Mouse (Mus musculus): ENCODE results near the gene Pknox2. TPM values are rescaled to one million over a fixed set of nuclear protein-coding genes. Genes with fewer than 3 reads are reported as not detected.
A peak's percentile ranks its signal among the peaks of the same experiment; 100 is the strongest.

Gene Pknox2
- polyA plus RNA-seq, 1 experiment from 2014 or later, result 13.2 TPM

- H3K27me3 ChIP-seq (ENCODE audit: control insufficient read depth, insufficient read depth, low read length), result no peaks in the 10 kb centered on the region
- no peaks in the 10 kb centered on the region for H3K36me3 ChIP-seq (replicated peaks; ENCODE audit: control insufficient read depth, insufficient read depth, low read depth, low read length)
- no peak overlapping the region for H3K4me3 ChIP-seq (ENCODE audit: low read depth, low read length)
- DNase-seq (ENCODE audit: low spot score) (no peak), ATAC-seq (replicated peaks; ENCODE audit: insufficient number of reproducible peaks, low FRiP score, low TSS enrichment, low read depth) (no peak)
- H3K4me1 ChIP-seq (ENCODE audit: control insufficient read depth, insufficient read depth, low read length), result peaks cover 3% of the 10 kb centered on the region; the same call in 1 of the 2 replicates
- H3K27ac ChIP-seq (replicated peaks; ENCODE audit: low read depth, low read length), result no peak overlapping the region
- no peaks in the 10 kb centered on the region for H3K9me3 ChIP-seq (replicated peaks; ENCODE audit: control insufficient read depth, low read length)
- no peak overlapping the region for H3K9ac ChIP-seq (replicated peaks; ENCODE audit: low read length)
- WGBS, result 90% methylated on average over 3 of the region's 3 CpGs
- H3K4me2 ChIP-seq (ENCODE audit: low read depth, low read length), result no peak overlapping the region
Observed at GRCm38 (mm10) chr9:36999393-36999792, 147.8 kb downstream of the Pknox2 start.

- Histone ChIP-seq H3K36me3 (replicated peaks; ENCODE audit: control insufficient read depth, insufficient read depth, low read depth, low read length) (no peaks in the 10 kb centered on the region), H3K27ac (replicated peaks; ENCODE audit: low read depth, low read length) (no peak overlapping the region), H3K27me3 (ENCODE audit: control insufficient read depth, insufficient read depth, low read length) (no peaks in the 10 kb centered on the region), H3K4me2 (ENCODE audit: low read depth, low read length) (no peak overlapping the region), H3K4me3 (ENCODE audit: low read depth, low read length) (no peak overlapping the region), H3K9me3 (replicated peaks; ENCODE audit: control insufficient read depth, low read length) (no peaks in the 10 kb centered on the region), H3K4me1 (ENCODE audit: control insufficient read depth, insufficient read depth, low read length) (peaks cover 2% of the 10 kb centered on the region; the same call in 1 of the 2 replicates), H3K9ac (replicated peaks; ENCODE audit: low read length) (no peak overlapping the region)
- no peak for DNase-seq (ENCODE audit: low spot score)
- 72% methylated on average over 13 of the region's 13 CpGs for WGBS
- no peak for ATAC-seq (replicated peaks; ENCODE audit: insufficient number of reproducible peaks, low FRiP score, low TSS enrichment, low read depth)
Observed at GRCm38 (mm10) chr9:36990626-36991368, 156.4 kb downstream of the Pknox2 start.

GRCm38 (mm10) chr9:36989991-36990390, 157.2 kb downstream of the Pknox2 start:
- Histone ChIP-seq H3K27ac (replicated peaks; ENCODE audit: low read depth, low read length) (no peak overlapping the region), H3K4me2 (ENCODE audit: low read depth, low read length) (no peak overlapping the region), H3K36me3 (replicated peaks; ENCODE audit: control insufficient read depth, insufficient read depth, low read depth, low read length) (no peaks in the 10 kb centered on the region), H3K27me3 (ENCODE audit: control insufficient read depth, insufficient read depth, low read length) (no peaks in the 10 kb centered on the region), H3K9me3 (replicated peaks; ENCODE audit: control insufficient read depth, low read length) (no peaks in the 10 kb centered on the region), H3K9ac (replicated peaks; ENCODE audit: low read length) (no peak overlapping the region), H3K4me1 (ENCODE audit: control insufficient read depth, insufficient read depth, low read length) (peaks cover 2% of the 10 kb centered on the region; the same call in 1 of the 2 replicates), H3K4me3 (ENCODE audit: low read depth, low read length) (no peak overlapping the region)
- ATAC-seq (replicated peaks; ENCODE audit: insufficient number of reproducible peaks, low FRiP score, low TSS enrichment, low read depth) (no peak), DNase-seq (ENCODE audit: low spot score) (no peak)
- WGBS, result 81% methylated on average over 3 of the region's 3 CpGs

GRCm38 (mm10) chr9:36985233-36985632, 162.0 kb downstream of the Pknox2 start:
- H3K27me3 ChIP-seq (ENCODE audit: control insufficient read depth, insufficient read depth, low read length), result no peaks in the 10 kb centered on the region
- no peak overlapping the region for H3K4me3 ChIP-seq (ENCODE audit: low read depth, low read length)
- 83% methylated on average over 9 of the region's 9 CpGs for WGBS
- no peak for DNase-seq (ENCODE audit: low spot score)
- H3K27ac ChIP-seq (replicated peaks; ENCODE audit: low read depth, low read length), result no peak overlapping the region
- no peaks in the 10 kb centered on the region for H3K4me1 ChIP-seq (ENCODE audit: control insufficient read depth, insufficient read depth, low read length)
- no peaks in the 10 kb centered on the region for H3K36me3 ChIP-seq (replicated peaks; ENCODE audit: control insufficient read depth, insufficient read depth, low read depth, low read length)
- H3K9me3 ChIP-seq (replicated peaks; ENCODE audit: control insufficient read depth, low read length), result no peaks in the 10 kb centered on the region
- no peak overlapping the region for H3K4me2 ChIP-seq (ENCODE audit: low read depth, low read length)
- no peak for ATAC-seq (replicated peaks; ENCODE audit: insufficient number of reproducible peaks, low FRiP score, low TSS enrichment, low read depth)
- H3K9ac ChIP-seq (replicated peaks; ENCODE audit: low read length), result no peak overlapping the region

DNA sequence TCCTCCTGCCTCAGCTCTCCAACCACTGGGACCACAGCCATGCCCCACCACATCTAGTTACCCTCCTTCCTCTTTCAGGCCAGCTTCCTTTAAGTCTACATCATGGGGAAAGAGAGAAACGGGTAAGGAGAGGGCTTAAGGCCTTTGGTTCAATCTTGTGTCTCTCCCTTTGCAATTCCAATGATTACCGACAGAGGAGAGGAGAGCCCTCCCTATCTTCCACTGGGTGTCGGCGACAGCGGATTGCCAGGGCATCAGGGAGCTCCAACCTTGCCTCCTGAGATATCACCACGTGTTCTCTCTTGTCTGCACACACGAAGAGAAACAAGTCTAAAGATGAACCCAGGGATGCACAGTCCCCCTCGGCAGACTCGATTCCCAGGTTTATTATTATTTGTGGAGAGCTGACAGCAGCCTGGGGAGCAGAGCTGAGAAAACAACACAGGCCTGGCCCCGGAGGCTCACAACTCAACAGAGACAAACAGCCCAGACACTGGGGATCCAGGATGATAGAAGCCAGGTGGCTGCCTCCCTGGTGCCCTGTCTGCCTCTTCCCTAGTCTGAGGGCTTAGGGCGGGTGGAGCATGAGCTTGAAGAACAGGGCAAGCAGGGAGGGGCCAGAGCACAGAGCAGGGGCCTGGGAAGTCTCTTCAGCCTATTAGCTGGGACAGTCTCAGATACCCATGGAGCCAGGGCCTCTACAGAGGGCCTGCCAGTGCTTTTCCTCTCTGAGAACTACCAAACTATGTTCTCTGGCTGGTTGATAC, 170.4 kb downstream of the Pknox2 start:
- DNase-seq (ENCODE audit: low spot score) (peak; percentile 32), ATAC-seq (replicated peaks; ENCODE audit: insufficient number of reproducible peaks, low FRiP score, low TSS enrichment, low read depth) (0 out of 2 replicates have a peak, but pooled peaks have one; percentile 22)
- 42% methylated on average over 11 of the region's 11 CpGs for WGBS
- Histone ChIP-seq H3K9ac (replicated peaks; ENCODE audit: low read length) (no peak overlapping the region), H3K36me3 (replicated peaks; ENCODE audit: control insufficient read depth, insufficient read depth, low read depth, low read length) (no peaks in the 10 kb centered on the region), H3K4me1 (ENCODE audit: control insufficient read depth, insufficient read depth, low read length) (no peaks in the 10 kb centered on the region), H3K27me3 (ENCODE audit: control insufficient read depth, insufficient read depth, low read length) (no peaks in the 10 kb centered on the region), H3K27ac (replicated peaks; ENCODE audit: low read depth, low read length) (no peak overlapping the region; the same call in 1 of the 2 replicates), H3K4me3 (ENCODE audit: low read depth, low read length) (no peak overlapping the region), H3K4me2 (ENCODE audit: low read depth, low read length) (no peak overlapping the region), H3K9me3 (replicated peaks; ENCODE audit: control insufficient read depth, low read length) (no peaks in the 10 kb centered on the region)

DNA sequence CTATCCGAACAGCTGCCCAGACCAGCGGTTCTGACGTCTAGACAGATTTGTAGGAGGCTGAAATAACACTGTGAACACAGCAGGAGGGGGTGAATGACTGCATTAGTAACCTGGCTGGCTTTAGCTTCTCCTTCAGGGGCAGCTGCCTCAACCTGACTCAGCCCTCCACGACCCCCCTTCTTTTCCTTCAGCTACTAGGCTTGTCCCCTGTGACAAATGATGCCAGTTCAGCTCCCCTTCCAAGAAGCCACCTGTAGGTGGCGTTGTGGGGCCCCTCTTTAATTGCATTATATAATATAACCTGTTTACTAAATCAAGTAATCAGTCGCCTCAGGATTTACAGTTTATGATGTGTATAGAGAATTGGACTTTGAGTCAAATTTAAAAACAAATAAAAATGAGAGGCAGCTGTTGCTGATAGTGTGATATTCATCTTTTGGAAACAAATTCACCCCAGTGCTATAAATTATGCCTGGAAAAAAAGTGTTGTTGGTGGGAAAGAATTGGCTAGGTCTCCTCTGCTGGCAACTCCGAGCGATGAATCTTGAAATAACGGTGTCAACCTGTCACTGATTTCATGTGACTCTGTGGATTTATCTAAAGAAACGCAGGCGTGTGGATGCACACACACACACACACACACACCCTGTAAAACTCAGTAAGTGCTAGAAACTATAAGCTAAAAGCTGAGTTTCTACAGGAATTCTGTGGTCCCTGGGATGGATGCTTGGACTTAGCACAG, 173.6 kb downstream of the Pknox2 start:
- WGBS, result 60% methylated on average over 11 of the region's 11 CpGs
- no peak overlapping the region for H3K4me2 ChIP-seq (ENCODE audit: low read depth, low read length)
- H3K9ac ChIP-seq (replicated peaks; ENCODE audit: low read length), result no peak overlapping the region
- H3K9me3 ChIP-seq (replicated peaks; ENCODE audit: control insufficient read depth, low read length), result no peaks in the 10 kb centered on the region
- no peaks in the 10 kb centered on the region for H3K36me3 ChIP-seq (replicated peaks; ENCODE audit: control insufficient read depth, insufficient read depth, low read depth, low read length)
- DNase-seq (ENCODE audit: low spot score) (peak; percentile 47), ATAC-seq (replicated peaks; ENCODE audit: insufficient number of reproducible peaks, low FRiP score, low TSS enrichment, low read depth) (no peak)
- no peaks in the 10 kb centered on the region for H3K4me1 ChIP-seq (ENCODE audit: control insufficient read depth, insufficient read depth, low read length)
- no peak overlapping the region for H3K4me3 ChIP-seq (ENCODE audit: low read depth, low read length)
- H3K27me3 ChIP-seq (ENCODE audit: control insufficient read depth, insufficient read depth, low read length), result no peaks in the 10 kb centered on the region
- H3K27ac ChIP-seq (replicated peaks; ENCODE audit: low read depth, low read length), result no peak overlapping the region

- Histone ChIP-seq H3K4me3 (ENCODE audit: low read depth, low read length) (no peak overlapping the region), H3K36me3 (replicated peaks; ENCODE audit: control insufficient read depth, insufficient read depth, low read depth, low read length) (no peaks in the 10 kb centered on the region), H3K27me3 (ENCODE audit: control insufficient read depth, insufficient read depth, low read length) (no peaks in the 10 kb centered on the region), H3K9ac (replicated peaks; ENCODE audit: low read length) (no peak overlapping the region), H3K9me3 (replicated peaks; ENCODE audit: control insufficient read depth, low read length) (no peaks in the 10 kb centered on the region), H3K27ac (replicated peaks; ENCODE audit: low read depth, low read length) (no peak overlapping the region), H3K4me1 (ENCODE audit: control insufficient read depth, insufficient read depth, low read length) (no peaks in the 10 kb centered on the region), H3K4me2 (ENCODE audit: low read depth, low read length) (no peak overlapping the region)
- DNase-seq (ENCODE audit: low spot score) (no peak), ATAC-seq (replicated peaks; ENCODE audit: insufficient number of reproducible peaks, low FRiP score, low TSS enrichment, low read depth) (no peak)
- WGBS, result 8% methylated on average over 3 of the region's 3 CpGs
Observed at GRCm38 (mm10) chr9:36972089-36972488, 175.1 kb downstream of the Pknox2 start.
